Mouse (Mus musculus): Measurements from ENCODE around the gene Entpd7. TPM values are rescaled to one million over a fixed set of nuclear protein-coding genes. Genes with fewer than 3 reads are reported as not detected.

The Entpd7 gene
- total RNA-seq (2023): 6.0 TPM

DNA sequence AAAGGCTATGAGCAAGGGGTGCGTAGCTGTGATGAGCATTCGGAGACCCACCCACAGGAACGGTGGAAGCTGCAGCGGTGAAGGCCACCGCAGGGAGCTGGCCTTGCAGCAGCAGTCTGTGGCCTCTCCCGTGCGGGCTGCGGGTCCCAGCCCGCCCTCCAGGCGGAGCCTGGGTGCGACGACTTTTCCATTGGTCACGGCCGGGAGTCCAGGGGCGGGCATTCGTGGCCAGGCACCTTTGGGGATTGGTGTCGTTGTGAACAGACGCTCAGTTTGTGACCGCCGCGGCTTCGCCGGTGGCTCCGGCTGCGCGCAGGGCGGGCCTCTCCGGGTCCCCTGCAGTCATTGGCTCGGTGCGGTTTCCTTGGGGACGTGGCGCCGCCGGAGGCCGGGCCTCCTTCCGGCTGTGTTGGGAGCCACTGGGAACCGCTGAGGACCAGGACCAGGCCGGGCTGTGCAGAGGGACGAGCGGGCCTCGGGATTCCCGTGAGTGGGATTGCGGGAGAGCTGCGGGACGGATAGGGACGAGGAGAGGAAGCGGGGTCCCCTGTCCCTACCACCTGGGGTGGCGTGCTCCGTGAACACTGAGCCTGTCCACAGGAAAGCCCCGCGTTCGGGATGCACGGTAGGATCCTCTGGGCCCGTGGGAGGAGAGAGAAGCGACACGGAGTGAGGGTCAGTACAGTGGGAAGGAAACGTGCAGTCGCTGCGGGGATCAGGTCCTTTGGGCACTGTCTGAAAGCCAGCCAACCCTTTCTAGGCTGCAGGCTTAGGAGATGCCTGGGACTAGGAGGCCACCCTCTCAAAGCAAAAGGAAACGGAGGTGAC, at the start of gene Entpd7:
Gene Entpd7, plus strand, starts transcription at position 254 of the 828 bp plus-strand sequence.

DNA sequence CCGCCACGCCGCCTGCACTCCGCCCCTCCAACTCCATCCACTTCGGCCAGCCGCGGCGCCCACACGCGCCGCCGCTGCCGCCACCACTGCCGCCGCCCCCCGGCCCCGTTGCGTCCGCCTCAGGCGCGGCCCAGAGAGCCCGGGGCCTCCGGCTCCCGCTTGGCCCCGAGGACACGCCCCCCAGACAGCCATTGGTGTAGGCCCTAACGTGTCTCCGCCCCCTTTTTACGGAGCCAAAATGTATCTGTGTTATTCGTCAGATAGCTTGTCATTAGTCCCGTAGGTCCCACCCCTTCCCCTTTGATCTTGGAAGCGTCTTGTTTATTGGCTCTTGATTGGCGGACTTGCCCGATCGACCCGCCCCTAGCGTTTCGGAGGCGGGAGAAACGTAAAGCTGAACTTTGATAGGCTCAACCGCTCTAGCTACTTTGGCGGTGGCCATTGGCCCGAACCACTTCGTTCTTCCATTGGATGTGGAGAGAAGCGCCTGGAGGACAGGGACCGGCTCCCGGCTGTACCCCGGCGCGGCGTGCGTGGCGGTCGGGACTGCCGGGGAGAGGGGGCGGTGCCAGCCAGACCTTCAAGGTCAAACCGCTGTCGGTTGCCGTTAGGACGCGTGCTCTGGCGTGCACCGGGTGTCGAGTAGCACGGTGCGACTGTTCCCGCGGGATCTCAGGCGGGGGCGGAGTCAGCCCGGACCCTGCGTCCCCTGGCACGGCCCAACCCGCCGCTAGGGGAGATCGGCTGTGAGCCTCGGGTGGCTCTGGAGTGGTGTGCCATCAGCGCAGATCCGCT, 14.5 kb upstream of the Entpd7 start, which contains the start of gene Slc25a28:
Gene Slc25a28, minus strand, starts transcription at position 152 of the 795 bp plus-strand sequence.

GRCm38 (mm10) chr19:43752489-43753225, 63.2 kb downstream of the Entpd7 start, which contains the start of the genes Cutc and Cox15:
TSS of gene Cutc (plus strand) at chr19:43752996.
TSS of gene Cox15 (minus strand) at chr19:43753000.

GRCm38 (mm10) chr19:43781980-43782379, 92.5 kb downstream of the Entpd7 start, which contains the start of gene Abcc2:
TSS of gene Abcc2 (plus strand) at chr19:43782192.

Other genes with a start within 250 kb of the Entpd7 start
- not detected for gene Cnnm1, start 249.2 kb upstream of the Entpd7 start, total RNA-seq (2023)
- 124 TPM for gene Got1, start 165.1 kb upstream of the Entpd7 start, total RNA-seq (2023)
- not detected for gene Nkx2-3, start 77.3 kb upstream of the Entpd7 start, total RNA-seq (2023)
- 52.5 TPM for gene Slc25a28, start 14.8 kb upstream of the Entpd7 start, total RNA-seq (2023)
- gene Cutc, start 63.3 kb downstream of the Entpd7 start, total RNA-seq (2023): 6.3 TPM
- 9.2 TPM for gene Cox15, start 63.3 kb downstream of the Entpd7 start, total RNA-seq (2023)
- not detected for gene Abcc2, start 92.5 kb downstream of the Entpd7 start, total RNA-seq (2023)

Data from CD4-positive naive resting alpha-beta T cell, adult 76 days (primary cell).